Mouse (Mus musculus) testis, postnatal 10 days (tissue): ENCODE measurements at regions not wholly inside any gene's neighbourhood (a gene's known extent, or its start where the extent isn't known, plus 50 kb on each side); places are given as distances from the start of the nearest gene placed in this dataset.

ENCODE experiments used
- DNase-seq: peaks from one replicate; pipeline ENCODE4 v3.0.0; 2021; ENCODE audit warnings: low spot score

GRCm38 (mm10) chr17:63801411-63801810, 61.5 kb upstream of the Fer start:
- DNase-seq, result no peak

DNA sequence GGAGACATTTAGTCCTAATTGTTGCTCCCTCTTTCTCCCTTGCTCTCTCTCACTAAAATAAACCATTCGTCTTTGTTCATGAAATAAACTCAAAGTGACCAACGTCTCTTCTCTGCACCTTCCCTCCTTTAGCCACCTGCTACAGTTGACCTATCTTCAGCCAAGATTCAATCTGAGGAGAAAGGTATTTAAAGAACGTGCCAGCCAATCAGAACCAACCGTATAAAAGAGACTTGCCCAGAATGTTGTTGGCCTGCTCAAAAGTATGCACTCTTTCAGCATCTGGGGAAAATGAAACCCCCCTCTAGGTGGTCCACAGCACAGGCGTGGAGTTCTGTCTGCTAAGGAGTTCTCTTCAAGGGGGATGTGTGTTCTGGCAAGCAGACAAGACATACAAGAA, 60.0 kb upstream of the Fer start:
- DNase-seq, result no peak

GRCm38 (mm10) chr17:63803599-63803998, 59.3 kb upstream of the Fer start:
- DNase-seq, result peak; percentile 85

DNA sequence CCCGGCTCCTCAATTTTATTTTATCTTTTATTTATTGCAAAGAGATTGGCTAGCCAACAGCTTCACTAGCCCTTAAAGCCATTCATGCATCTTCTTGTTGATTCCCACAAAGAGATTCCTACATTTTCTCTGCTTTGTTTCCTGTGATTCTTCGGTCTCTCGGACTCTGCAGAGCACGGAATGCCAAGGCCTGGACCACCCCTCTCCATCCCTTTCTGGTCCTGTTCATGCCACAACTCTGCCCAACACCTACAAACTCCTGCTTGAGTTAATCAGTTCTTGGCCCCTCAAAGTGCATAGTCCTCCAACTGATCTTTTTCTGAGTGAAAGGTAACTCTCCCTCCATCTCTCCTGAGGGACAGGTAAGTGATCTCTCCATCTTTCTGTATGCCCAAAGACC, 58.4 kb upstream of the Fer start:
- no peak for DNase-seq

DNA sequence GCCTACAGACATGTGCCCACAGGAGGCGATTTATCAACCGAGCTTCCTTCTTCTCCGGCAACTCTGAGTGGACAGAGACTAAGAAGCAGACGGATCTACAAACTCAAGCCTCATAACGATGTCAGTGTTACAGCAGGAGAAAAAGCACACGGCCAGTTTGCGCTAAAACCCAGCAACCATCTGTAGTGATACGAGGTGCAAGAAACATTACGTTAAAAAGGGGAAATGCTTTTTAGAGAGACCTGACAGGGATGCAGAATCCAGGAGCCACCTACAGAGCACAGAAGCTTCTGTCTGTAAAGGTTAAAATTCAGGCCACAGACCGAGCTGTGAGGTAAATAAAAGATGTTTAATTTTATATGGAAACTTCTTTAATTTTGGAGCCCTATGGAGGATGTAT, 56.5 kb upstream of the Fer start:
- DNase-seq, result no peak

DNA sequence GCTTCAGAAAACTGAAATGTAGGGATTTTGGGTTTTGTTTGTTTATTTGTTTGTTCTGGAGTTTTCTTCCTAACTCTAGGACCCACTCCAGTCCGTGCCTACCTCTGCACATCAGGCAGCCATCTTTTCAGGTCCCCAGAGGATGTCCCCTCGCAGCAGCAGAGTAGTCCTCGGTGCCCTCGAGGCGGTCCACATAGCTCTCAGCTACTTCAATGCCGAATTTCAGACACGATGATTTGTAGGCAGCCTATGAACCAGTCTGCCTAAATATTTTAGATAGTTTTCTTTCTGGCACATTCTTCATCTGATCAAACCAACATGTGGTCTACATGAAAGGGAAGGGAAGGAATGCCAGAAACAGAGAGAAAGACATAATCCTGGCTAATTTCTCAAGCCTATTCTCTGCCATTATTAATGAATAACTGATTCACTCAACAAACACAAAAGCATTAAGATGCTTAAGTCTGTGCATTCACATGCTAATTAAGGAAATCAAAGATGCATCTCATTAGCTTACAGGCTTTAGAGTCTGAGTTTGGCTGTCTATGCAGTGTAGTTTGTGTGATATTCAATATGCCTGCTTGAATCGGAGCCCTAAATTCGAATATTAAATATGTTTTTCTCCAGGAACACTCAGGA, 55.2 kb upstream of the Fer start:
- DNase-seq, result no peak

DNA sequence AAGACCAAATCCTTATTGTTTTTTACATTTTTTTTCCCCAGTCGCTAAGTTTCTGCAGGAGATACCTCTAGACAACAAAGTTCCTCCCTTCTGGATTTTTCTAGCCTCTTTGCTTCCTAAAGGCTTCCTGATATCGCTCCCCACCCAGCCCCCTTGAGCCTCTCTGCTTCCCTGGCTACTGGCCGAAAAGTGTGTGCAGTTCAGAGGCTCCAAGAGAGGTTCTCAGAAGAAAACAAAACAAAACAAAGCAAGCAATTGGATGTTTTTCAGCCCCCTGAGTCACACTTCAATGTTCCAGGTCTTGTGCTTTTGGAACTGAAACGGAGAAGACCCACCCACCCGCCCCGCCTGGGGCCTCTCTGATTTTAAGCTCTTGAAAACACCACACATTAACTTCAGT, 54.1 kb upstream of the Fer start:
- no peak for DNase-seq

GRCm38 (mm10) chr17:63811246-63811785, 51.5 kb upstream of the Fer start:
- no peak for DNase-seq

- DNase-seq, result no peak
Measured at GRCm38 (mm10) chr17:63812586-63812985, 50.3 kb upstream of the Fer start.
